In the genomic region with DNA sequence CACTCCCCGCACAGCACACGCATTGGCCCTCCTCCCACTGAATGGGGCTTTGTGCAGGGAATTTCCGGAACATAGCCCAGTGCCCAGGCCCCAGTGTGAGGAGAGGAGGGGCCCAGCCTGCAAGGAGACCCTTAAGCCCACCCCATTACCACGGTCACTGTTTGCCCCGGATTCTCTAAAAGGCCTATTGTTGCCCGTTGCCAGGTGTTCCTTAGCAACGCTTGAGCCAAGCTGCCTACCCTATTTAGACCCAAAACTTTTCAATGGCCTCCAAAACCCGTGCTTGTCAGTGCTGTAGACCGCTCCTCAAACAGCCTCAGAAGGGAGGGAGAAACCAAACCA, we compare ENCODE assay signal across 8 mouse cellular contexts. TPM values are rescaled to one million over a fixed set of nuclear protein-coding genes. Genes with fewer than 3 reads are reported as not detected.
DNase-seq lines count a peak whose midpoint lies in the region; ATAC-seq lines count a peak whose summit lies in the region.
"Had no signal": no experiment of that assay in that cellular context is flagged by ENCODE, and none has a peak within 500 bp of the region (broad histone marks: within the 10 kb centered on the region; RNA-seq: fewer than 3 reads in every experiment).

No protein-coding gene starts in this region.

- peak overlapping the region; percentile 42 for H3K4me2 ChIP-seq in hindbrain, embryonic 15.5 days
- peak overlapping the region; percentile 56 for H3K4me2 ChIP-seq in limb, embryonic 13.5 days (replicated peaks)
- H3K4me2 ChIP-seq in stomach, embryonic 14.5 days (replicated peaks; ENCODE audit: low read depth, low read length): peak overlapping the region; percentile 16; the same call in 1 of the 2 replicates

- H3K36me3 ChIP-seq in hindbrain, embryonic 15.5 days: no peaks in the 10 kb centered on the region
- H3K36me3 ChIP-seq in limb, embryonic 13.5 days: no peaks in the 10 kb centered on the region
- no peaks in the 10 kb centered on the region for H3K36me3 ChIP-seq in stomach, embryonic 14.5 days (ENCODE audit: control insufficient read depth, insufficient read depth, low read length)

- H3K27ac ChIP-seq in hindbrain, embryonic 15.5 days (replicated peaks): peak overlapping the region; percentile 65; the same call in 1 of the 2 replicates
- no peak overlapping the region for H3K27ac ChIP-seq in limb, embryonic 13.5 days
- no peak overlapping the region for H3K27ac ChIP-seq in stomach, embryonic 14.5 days (ENCODE audit: low read length)

- H3K27me3 ChIP-seq in hindbrain, embryonic 15.5 days: no peaks in the 10 kb centered on the region
- H3K27me3 ChIP-seq in limb, embryonic 13.5 days: no peaks in the 10 kb centered on the region
- H3K27me3 ChIP-seq in stomach, embryonic 14.5 days (ENCODE audit: control insufficient read depth, insufficient read depth, low read length): no peaks in the 10 kb centered on the region

- H3K9me3 ChIP-seq in hindbrain, embryonic 15.5 days: no peaks in the 10 kb centered on the region
- H3K9me3 ChIP-seq in limb, embryonic 13.5 days: no peaks in the 10 kb centered on the region
- no peaks in the 10 kb centered on the region for H3K9me3 ChIP-seq in stomach, embryonic 14.5 days (ENCODE audit: control insufficient read depth, low read depth, low read length)

- ATAC-seq in hindbrain, embryonic 15.5 days (ENCODE audit: low FRiP score, low read depth): peak; percentile 98
- ATAC-seq in limb, embryonic 13.5 days (ENCODE audit: low FRiP score, low read depth): peak; percentile 83
- peak; percentile 79 for ATAC-seq in stomach, embryonic 14.5 days (ENCODE audit: insufficient number of reproducible peaks, insufficient read depth, low FRiP score, low read depth)

- DNase-seq in ZHBTc4 (ENCODE audit: low read depth, low spot score): peak; percentile 87
- peak; percentile 95 for DNase-seq in embryo, embryonic 10.5 days (ENCODE audit: low spot score)
- DNase-seq in thymus, postnatal 0 days (ENCODE audit: low spot score): no peak
- no peak for DNase-seq in kidney, adult 18-20 months

- no peak overlapping the region for H3K4me3 ChIP-seq in hindbrain, embryonic 15.5 days
- peak overlapping the region; percentile 26 for H3K4me3 ChIP-seq in limb, embryonic 13.5 days
- H3K4me3 ChIP-seq in stomach, embryonic 14.5 days (ENCODE audit: low read depth, low read length): no peak overlapping the region
- H3K4me3 ChIP-seq: myocyte had no signal

- H3K4me1 ChIP-seq in hindbrain, embryonic 15.5 days (replicated peaks): peaks cover 20% of the 10 kb centered on the region; the same call in 1 of the 2 replicates
- H3K4me1 ChIP-seq in limb, embryonic 13.5 days: peaks cover 14% of the 10 kb centered on the region; the same call in 1 of the 2 replicates
- H3K4me1 ChIP-seq in stomach, embryonic 14.5 days (ENCODE audit: control insufficient read depth, insufficient read depth, low read length): no peaks in the 10 kb centered on the region

- no peak overlapping the region for H3K9ac ChIP-seq in hindbrain, embryonic 15.5 days
- no peak overlapping the region; the same call in 1 of the 2 replicates for H3K9ac ChIP-seq in limb, embryonic 13.5 days
- H3K9ac ChIP-seq in stomach, embryonic 14.5 days (replicated peaks; ENCODE audit: low read depth, low read length): no peak overlapping the region

- 1% methylated on average over 9 of the region's 9 CpGs for WGBS in hindbrain, embryonic 15.5 days
- WGBS in limb, embryonic 13.5 days: under 1% methylated on average over 9 of the region's 9 CpGs
- WGBS in stomach, embryonic 14.5 days: 2% methylated on average over 9 of the region's 9 CpGs

RNA-seq across cellular contexts. Expression of gene Ascl1, which starts 45.7 kb away (rescaled TPM):
- polyA plus RNA-seq in hindbrain, embryonic 15.5 days (2015; fragmentation: Nextera tagmentation; extraction: Ambion mirVana): 11.1 and 14.2 TPM in 2 replicates
- polyA plus RNA-seq in limb, embryonic 13.5 days (2015; fragmentation: Nextera tagmentation; extraction: Ambion mirVana): 0.27 TPM in 1 of 2 replicates, not detected in the other
- polyA plus RNA-seq in stomach, embryonic 14.5 days (2014; fragmentation: Nextera tagmentation; extraction: Ambion mirVana): 15.6 and 18.1 TPM in 2 replicates
- polyA plus RNA-seq in thymus, postnatal 0 days (2015; fragmentation: Nextera tagmentation; extraction: Ambion mirVana): 1.6 and 2.3 TPM in 2 replicates
- polyA plus RNA-seq: myocyte had no signal

Comparison
In these comparisons a context has a peak if more than half of its experiments do, and no peak if none do; other contexts are left out.
1. DNase-seq: peak in ZHBTc4 (single experiment) and embryo, embryonic 10.5 days (single experiment); none in thymus, postnatal 0 days (single experiment) and kidney, adult 18-20 months (single experiment).
2. Peak in every context shown above with its lines, with median percentiles within 50 percentile points of each other: ATAC-seq and H3K4me2 ChIP-seq.